Mouse (Mus musculus): ENCODE results near the gene Poln.

- TF ChIP-seq TAL1 (IDR thresholded peaks at IDR 0.05; ENCODE audit: low read length) (no peak), GATA1 (IDR thresholded peaks at IDR 0.05; ENCODE audit: low read length) (no peak)
These were observed 71.9 kb downstream of the Poln start for GRCm38 (mm10) chr5:34097333-34097732.
